Mouse (Mus musculus) ES-E14 (cell line): ENCODE data around the gene Lrp11. TPM values are rescaled to one million over a fixed set of nuclear protein-coding genes. Genes with fewer than 3 reads are reported as not detected.

Experiments
- DNase-seq: peaks from one replicate; pipeline ENCODE4 v3.0.0-alpha.2; 2013; ENCODE audit warnings: low read depth, low spot score
- H3K27ac ChIP-seq: 2 replicates; pipeline ENCODE4 v1.5.1; 2012; ENCODE audit warnings: low read depth, mild to moderate bottlenecking, low read length, moderate library complexity, mixed read lengths; ENCODE audit not compliant: poor library complexity, insufficient read depth, severe bottlenecking
- H3K36me3 ChIP-seq: 2 replicates; pipeline ENCODE4 v1.6.1; 2012; ENCODE audit warnings: mild to moderate bottlenecking, low read length, moderate library complexity, mixed read lengths; ENCODE audit not compliant: control insufficient read depth, poor library complexity, insufficient read depth, severe bottlenecking
- H3K4me1 ChIP-seq, 2 experiments: fragments of 150-350 bp in 1 of 2; sonication (generic) in 1 of 2; 2 replicates each; pipeline ENCODE4 v1.6.1; 2012; ENCODE audit warnings: low read length in 2 of 2, mild to moderate bottlenecking in 1 of 2, mixed read lengths in 1 of 2; ENCODE audit not compliant: control insufficient read depth in 2 of 2, insufficient read depth in 2 of 2, poor library complexity in 1 of 2
- H3K4me3 ChIP-seq, 2 experiments: fragments of 150-350 bp in 1 of 2; sonication (generic) in 1 of 2; 2 replicates each; pipeline ENCODE4 v1.5.1; 2012; ENCODE audit warnings: low read length in 2 of 2, low read depth in 1 of 2, mild to moderate bottlenecking in 1 of 2, mixed read lengths in 1 of 2; ENCODE audit not compliant: insufficient read depth in 1 of 2, poor library complexity in 1 of 2, severe bottlenecking in 1 of 2
- H3K9ac ChIP-seq: 2 replicates; pipeline ENCODE4 v1.6.1; 2012; ENCODE audit warnings: low read depth, mild to moderate bottlenecking, low read length, mixed read lengths; ENCODE audit not compliant: poor library complexity, insufficient read depth, severe bottlenecking
- H3K9me3 ChIP-seq: fragments of 150-350 bp; sonication (generic); 2 replicates; pipeline ENCODE4 v1.6.1; 2012; ENCODE audit warnings: low read depth, mild to moderate bottlenecking, low read length; ENCODE audit not compliant: control insufficient read depth, insufficient read depth
- CHD2 ChIP-seq: IDR thresholded peaks from 2 replicates; pipeline ENCODE4 v1.6.1; 2014; ENCODE audit warnings: mild to moderate bottlenecking, low read depth, low read length, inconsistent platforms
- HCFC1 ChIP-seq: IDR thresholded peaks from 2 replicates; pipeline ENCODE4 v1.6.1; 2012; ENCODE audit warnings: low read length, inconsistent platforms, borderline replicate concordance; ENCODE audit not compliant: insufficient read depth
- MAFK ChIP-seq: IDR thresholded peaks from 2 replicates; pipeline ENCODE4 v1.6.1; 2014; ENCODE audit warnings: mild to moderate bottlenecking, low read depth, low read length, inconsistent platforms; ENCODE audit not compliant: insufficient read depth
- ZC3H11A ChIP-seq: IDR thresholded peaks from 2 replicates; pipeline ENCODE4 v1.6.1; 2012; ENCODE audit warnings: low read depth, mild to moderate bottlenecking, inconsistent platforms, low read length, borderline replicate concordance
- ZNF384 ChIP-seq: IDR thresholded peaks from 2 replicates; pipeline ENCODE4 v1.6.1; 2012; ENCODE audit warnings: low read depth, low read length, inconsistent platforms
- in situ Hi-C, 2 experiments: fragments of 600-800 bp; cut with MboI; formaldehyde crosslinking; loops; one replicate each; pipeline ENCODE4 v1.15.1; 2025; ENCODE audit warnings: low sequenced_read_pairs in 2 of 2, inconsistent platforms in 1 of 2; ENCODE audit not compliant: unreplicated experiment in 2 of 2
- total RNA-seq: library from RNA; depleted of rRNA; stranded (reverse); fragments of 300-350 nt; gene quantifications from 2 replicates; pipeline ENCODE4 v1.2.3, GENCODE M21; 2012

The Lrp11 gene
- total RNA-seq, 1 experiment: 25.6 TPM

- H3K4me3 ChIP-seq: no peak overlapping the region
- in situ Hi-C loops: no loop called here
- H3K9me3 ChIP-seq: no peaks in the 10 kb centered on the region
- TF ChIP-seq CHD2: no peak
- TF ChIP-seq MAFK: no peak
- TF ChIP-seq ZNF384: no peak
- no peak for TF ChIP-seq ZC3H11A
- no peak for TF ChIP-seq HCFC1
- H3K27ac ChIP-seq: no peak overlapping the region
- DNase-seq: no peak
- H3K36me3 ChIP-seq: peaks cover 10% of the 10 kb centered on the region
- peaks cover 2 to 3% of the 10 kb centered on the region in 2 experiments; a peak in 1 of 4 replicates for H3K4me1 ChIP-seq
- no peak overlapping the region for H3K9ac ChIP-seq
Observed at GRCm38 (mm10) chr10:7649059-7649458, 59.5 kb downstream of the Lrp11 start.

- TF ChIP-seq CHD2: no peak
- TF ChIP-seq MAFK: no peak
- no peak for TF ChIP-seq HCFC1
- no peak for TF ChIP-seq ZNF384
- TF ChIP-seq ZC3H11A: no peak
- H3K9ac ChIP-seq: no peak overlapping the region
- no peak overlapping the region for H3K27ac ChIP-seq
- peaks cover 10% of the 10 kb centered on the region for H3K36me3 ChIP-seq
- in situ Hi-C loops: no loop called here
- H3K4me1 ChIP-seq: peaks cover 2% of the 10 kb centered on the region in 2 experiments; a peak in 1 of 4 replicates
- no peak for DNase-seq
- no peaks in the 10 kb centered on the region for H3K9me3 ChIP-seq
- H3K4me3 ChIP-seq: no peak overlapping the region
Observed at GRCm38 (mm10) chr10:7651057-7651456, 61.5 kb downstream of the Lrp11 start.

- in situ Hi-C loops: no loop called here
- H3K9me3 ChIP-seq: no peaks in the 10 kb centered on the region
- peak overlapping the region; percentile 93 for H3K9ac ChIP-seq
- peak overlapping the region; percentile 46 for H3K27ac ChIP-seq
- H3K4me1 ChIP-seq: peaks cover 2 to 4% of the 10 kb centered on the region in 2 experiments; a peak in 2 of 4 replicates
- no peaks in the 10 kb centered on the region; the same call in 1 of the 2 replicates for H3K36me3 ChIP-seq
- peak; percentile 62 for DNase-seq
- H3K4me3 ChIP-seq: peak overlapping the region; percentile 84 to 91
- TF ChIP-seq HCFC1: peak; percentile 79
- TF ChIP-seq ZNF384: no peak
Observed at GRCm38 (mm10) chr10:7662471-7663141, 73.0 kb downstream of the Lrp11 start.

- Histone ChIP-seq H3K4me1 (peaks cover 0 to 6% of the 10 kb centered on the region in 2 experiments; a peak in 2 of 4 replicates), H3K27ac (peak overlapping the region; percentile 46), H3K36me3 (no peaks in the 10 kb centered on the region), H3K9me3 (no peaks in the 10 kb centered on the region), H3K9ac (peak overlapping the region; percentile 93), H3K4me3 (peak overlapping the region; percentile 84 to 91)
- in situ Hi-C loops: no loop called here
- DNase-seq: peak; percentile 71
- TF ChIP-seq HCFC1: peak; percentile 7; the same call in 1 of the 2 replicates
- TF ChIP-seq ZC3H11A: no peak
Observed at GRCm38 (mm10) chr10:7663159-7664026, 73.8 kb downstream of the Lrp11 start.
